Comparison of ENCODE assay signal across 8 mouse cellular contexts in the genomic region with DNA sequence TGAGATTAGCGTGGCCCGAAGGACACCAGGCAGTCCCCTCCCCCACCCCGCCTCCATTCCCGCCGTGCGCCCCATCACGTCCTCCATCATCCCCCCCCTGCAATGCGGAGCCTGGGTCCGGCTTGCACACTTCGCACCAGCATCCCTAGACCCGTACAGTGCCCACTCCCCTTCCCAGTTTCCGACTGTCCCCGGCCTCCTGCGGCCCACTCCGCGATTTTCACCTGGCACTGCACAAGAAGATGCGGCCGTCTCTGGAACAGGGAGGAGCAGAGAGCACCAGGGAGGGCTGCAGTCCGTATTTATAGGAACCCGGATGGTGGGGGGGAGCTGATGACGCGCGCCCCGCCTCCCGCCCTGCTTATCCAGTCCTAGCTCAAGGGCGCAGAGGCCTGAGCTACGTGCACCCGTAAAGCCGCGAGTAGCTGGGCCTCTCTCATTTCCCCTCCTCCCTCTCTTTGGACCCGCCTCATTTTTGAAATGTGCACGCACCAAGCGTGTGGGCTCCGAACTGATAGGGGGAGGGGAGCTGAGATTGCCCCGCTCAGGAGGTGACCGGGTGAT. TPM values are rescaled to one million over a fixed set of nuclear protein-coding genes. Genes with fewer than 3 reads are reported as not detected.
DNase-seq lines count a peak whose midpoint lies in the region; ATAC-seq and TF ChIP-seq lines count a peak whose summit lies in the region.

No protein-coding gene starts in this region.

- peak; percentile 72 for ATAC-seq in G1E (ENCODE audit: extremely low read depth, insufficient number of reproducible peaks, low FRiP score, poor library complexity, severe bottlenecking)
- ATAC-seq in forebrain, embryonic 16.5 days: peak; percentile 93
- ATAC-seq in lung, embryonic 16.5 days (ENCODE audit: low read depth): peak; percentile 92

- 0% methylated on average over 35 of the region's 36 CpGs for WGBS in forebrain, embryonic 16.5 days
- under 1% methylated on average over 34 of the region's 36 CpGs for WGBS in lung, embryonic 16.5 days

- H3K4me2 ChIP-seq in forebrain, embryonic 16.5 days (ENCODE audit: low read length): peak overlapping the region; percentile 96
- peak overlapping the region; percentile 64 for H3K4me2 ChIP-seq in lung, embryonic 16.5 days (ENCODE audit: low read depth, low read length)

- H3K9me3 ChIP-seq in G1E (replicated peaks): no peaks in the 10 kb centered on the region
- no peaks in the 10 kb centered on the region for H3K9me3 ChIP-seq in forebrain, embryonic 16.5 days (ENCODE audit: control insufficient read depth, low read length)
- no peaks in the 10 kb centered on the region for H3K9me3 ChIP-seq in lung, embryonic 16.5 days (ENCODE audit: control insufficient read depth, low read length)

- peak overlapping the region; percentile 96 for H3K9ac ChIP-seq in forebrain, embryonic 16.5 days (replicated peaks; ENCODE audit: low read depth, low read length)
- peak overlapping the region; percentile 90 for H3K9ac ChIP-seq in lung, embryonic 16.5 days (ENCODE audit: low read length)

- TF ChIP-seq CTCF in G1E (IDR thresholded peaks at IDR 0.05; ENCODE audit: low read depth, low read length): no peak

- H3K27me3 ChIP-seq in G1E (ENCODE audit: insufficient read depth, low read length): no peaks in the 10 kb centered on the region
- H3K27me3 ChIP-seq in forebrain, embryonic 16.5 days (replicated peaks; ENCODE audit: control insufficient read depth, insufficient read depth, low read length): no peaks in the 10 kb centered on the region
- no peaks in the 10 kb centered on the region for H3K27me3 ChIP-seq in lung, embryonic 16.5 days (ENCODE audit: control insufficient read depth, insufficient read depth, low read depth, low read length)

- H3K4me3 ChIP-seq in G1E (ENCODE audit: low read depth, low read length): peak overlapping the region; percentile 98
- peak overlapping the region; percentile 93 for H3K4me3 ChIP-seq in forebrain, embryonic 16.5 days (replicated peaks; ENCODE audit: low read length)
- H3K4me3 ChIP-seq in lung, embryonic 16.5 days (ENCODE audit: low read length): peak overlapping the region; percentile 85

- peaks cover 82% of the 10 kb centered on the region for H3K36me3 ChIP-seq in G1E (replicated peaks)
- H3K36me3 ChIP-seq in forebrain, embryonic 16.5 days (ENCODE audit: control insufficient read depth, insufficient read depth): peaks cover 22% of the 10 kb centered on the region
- H3K36me3 ChIP-seq in lung, embryonic 16.5 days (ENCODE audit: control insufficient read depth, insufficient read depth, low read length): peaks cover 36% of the 10 kb centered on the region

- H3K27ac ChIP-seq in forebrain, embryonic 16.5 days (ENCODE audit: low read length): peak overlapping the region; percentile 91
- peak overlapping the region; percentile 98 for H3K27ac ChIP-seq in lung, embryonic 16.5 days (ENCODE audit: low read length)

- H3K4me1 ChIP-seq in G1E (ENCODE audit: insufficient read depth, low read depth, low read length): peaks cover 58% of the 10 kb centered on the region
- H3K4me1 ChIP-seq in forebrain, embryonic 16.5 days (replicated peaks; ENCODE audit: control insufficient read depth, insufficient read depth, low read length): peaks cover 33% of the 10 kb centered on the region
- peaks cover 35% of the 10 kb centered on the region for H3K4me1 ChIP-seq in lung, embryonic 16.5 days (replicated peaks; ENCODE audit: control insufficient read depth, insufficient read depth, low read length)

- DNase-seq in G1E (ENCODE audit: low spot score): peak; percentile 88
- peak; percentile 98 for DNase-seq in cerebellum, adult 18-20 months
- peak; percentile 98 for DNase-seq in heart, postnatal 4 days
- peak; percentile 95 for DNase-seq in layer of hippocampus, adult 9-10 months (ENCODE audit: low spot score)
- peak; percentile 89 for DNase-seq in ovary, postnatal 10 days (ENCODE audit: low spot score)
- DNase-seq in thymus, postnatal 10 days (ENCODE audit: low spot score in 2 of 2): peak; percentile 97

RNA-seq across cellular contexts. Expression of a gene that starts 0.9 kb away (rescaled TPM):
- total RNA-seq in G1E (2014; fragmentation: Nextera tagmentation) (10,890 and 12,360 TPM in 2 replicates), G1E (2017) (2,600 and 3,109 TPM in 2 replicates)
- polyA plus RNA-seq in G1E (2012): 26,904 and 30,061 TPM in 2 replicates
- 1,297 and 1,346 TPM in 2 replicates for polyA plus RNA-seq in forebrain, embryonic 16.5 days (2015; fragmentation: Nextera tagmentation; extraction: Ambion mirVana)
- 1,000 to 10,000 TPM; 3,371 to 3,611 TPM for total RNA-seq in heart, postnatal 4 days (2021)
- 1,562 and 1,631 TPM in 2 replicates for polyA plus RNA-seq in lung, embryonic 16.5 days (2015; fragmentation: Nextera tagmentation; extraction: Ambion mirVana)

RNA-seq across cellular contexts. Expression of a gene that starts 20.4 kb away (rescaled TPM):
- total RNA-seq in G1E (2014; fragmentation: Nextera tagmentation) (20.4 and 25.1 TPM in 2 replicates), G1E (2017) (12.3 and 14.5 TPM in 2 replicates)
- 26.9 and 31.7 TPM in 2 replicates for polyA plus RNA-seq in G1E (2012)
- 17.3 and 19.3 TPM in 2 replicates for polyA plus RNA-seq in forebrain, embryonic 16.5 days (2015; fragmentation: Nextera tagmentation; extraction: Ambion mirVana)
- 10 to 100 TPM; 18.0 to 18.6 TPM for total RNA-seq in heart, postnatal 4 days (2021)
- polyA plus RNA-seq in lung, embryonic 16.5 days (2015; fragmentation: Nextera tagmentation; extraction: Ambion mirVana): 5.5 and 7.2 TPM in 2 replicates

RNA-seq across cellular contexts. Expression of a gene that starts 26.1 kb away (rescaled TPM):
- total RNA-seq in G1E (2014; fragmentation: Nextera tagmentation) (494 and 557 TPM in 2 replicates), G1E (2017) (211 and 243 TPM in 2 replicates)
- polyA plus RNA-seq in G1E (2012): 269 and 275 TPM in 2 replicates
- polyA plus RNA-seq in forebrain, embryonic 16.5 days (2015; fragmentation: Nextera tagmentation; extraction: Ambion mirVana): 91.4 and 91.6 TPM in 2 replicates
- total RNA-seq in heart, postnatal 4 days (2021): 100 to 1,000 TPM; 101 to 111 TPM
- 123 and 135 TPM in 2 replicates for polyA plus RNA-seq in lung, embryonic 16.5 days (2015; fragmentation: Nextera tagmentation; extraction: Ambion mirVana)

RNA-seq across cellular contexts. Expression of a gene that starts 26.2 kb away (rescaled TPM):
- 51.3 and 59.6 TPM in 2 replicates for total RNA-seq in G1E (2014; fragmentation: Nextera tagmentation)
- 143 and 156 TPM in 2 replicates for total RNA-seq in G1E (2017)
- 114 and 162 TPM in 2 replicates for polyA plus RNA-seq in G1E (2012)
- polyA plus RNA-seq in forebrain, embryonic 16.5 days (2015; fragmentation: Nextera tagmentation; extraction: Ambion mirVana): 137 and 140 TPM in 2 replicates
- 100 to 1,000 TPM; 248 to 271 TPM for total RNA-seq in heart, postnatal 4 days (2021)
- 216 and 226 TPM in 2 replicates for polyA plus RNA-seq in lung, embryonic 16.5 days (2015; fragmentation: Nextera tagmentation; extraction: Ambion mirVana)

RNA-seq across cellular contexts. Expression of a gene that starts 33.7 kb away (rescaled TPM):
- total RNA-seq in G1E (2014; fragmentation: Nextera tagmentation) (56.9 and 61.0 TPM in 2 replicates), G1E (2017) (87.7 and 89.2 TPM in 2 replicates)
- 53.4 and 90.0 TPM in 2 replicates for polyA plus RNA-seq in G1E (2012)
- polyA plus RNA-seq in forebrain, embryonic 16.5 days (2015; fragmentation: Nextera tagmentation; extraction: Ambion mirVana): 54.4 and 55.3 TPM in 2 replicates
- total RNA-seq in heart, postnatal 4 days (2021): 10 to 100 TPM; 24.4 to 25.3 TPM
- 44.5 and 52.5 TPM in 2 replicates for polyA plus RNA-seq in lung, embryonic 16.5 days (2015; fragmentation: Nextera tagmentation; extraction: Ambion mirVana)

Comparison
In these comparisons a context has a peak if more than half of its experiments do, and no peak if none do; other contexts are left out.
1. Peak in every context shown above with its lines: DNase-seq, ATAC-seq, H3K4me3 ChIP-seq and H3K27ac ChIP-seq.
2. RNA of a gene that starts 0.9 kb away (polyA plus RNA-seq): 26,904 to 30,061 TPM in G1E; 1,562 to 1,631 TPM in lung, embryonic 16.5 days and 1,297 to 1,346 TPM in forebrain, embryonic 16.5 days; every median in the first group is over 10 times any median in the second.